8 mouse cellular contexts compared by ENCODE assay signal in the genomic region with DNA sequence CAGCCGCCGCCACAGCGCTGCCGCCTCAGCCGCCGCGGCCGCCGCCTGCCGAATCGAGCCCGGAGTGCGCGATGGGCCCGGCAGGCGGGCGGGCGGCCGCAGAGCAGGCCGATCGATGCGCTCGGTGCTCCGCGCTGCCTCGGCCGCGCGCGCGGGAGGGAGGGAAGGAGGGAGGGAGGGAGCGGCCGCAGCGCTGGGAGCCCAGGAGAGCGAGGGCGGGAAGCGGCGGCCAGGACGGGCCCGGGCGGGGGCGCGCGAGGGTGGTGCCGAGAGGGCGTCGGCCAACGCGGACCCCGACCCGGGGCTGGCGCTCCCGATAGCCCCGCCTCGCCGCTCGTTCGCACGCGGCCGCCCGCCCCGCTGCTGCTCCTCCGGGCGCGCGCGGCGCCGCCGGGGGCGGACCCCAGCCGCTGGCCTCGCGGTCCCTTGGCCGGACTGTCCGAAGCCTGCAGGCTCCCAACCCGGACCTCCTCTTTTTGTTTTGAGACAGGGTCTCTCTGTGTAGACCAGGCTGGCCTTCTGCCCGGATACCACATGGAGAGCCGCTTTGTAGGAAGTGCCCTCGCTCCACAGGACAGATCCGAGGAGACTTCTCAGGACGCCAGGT. TPM values are rescaled to one million over a fixed set of nuclear protein-coding genes. Genes with fewer than 3 reads are reported as not detected.
DNase-seq lines count a peak whose midpoint lies in the region; ATAC-seq and TF ChIP-seq lines count a peak whose summit lies in the region.

TSS of gene Kras (minus strand) at position 55 of the 607 bp plus-strand sequence.

- peak within 1 kb of the TSS; percentile 77 for H3K4me2 ChIP-seq in embryonic facial prominence, embryonic 15.5 days (replicated peaks)
- H3K4me2 ChIP-seq in kidney, embryonic 14.5 days (replicated peaks; ENCODE audit: low read depth, low read length), result peak within 1 kb of the TSS; percentile 74
- H3K4me2 ChIP-seq in limb, embryonic 15.5 days, result peak within 1 kb of the TSS; percentile 66

- H3K4me3 ChIP-seq in bone marrow, adult 2 months (replicated peaks; ENCODE audit: control insufficient read depth, low read depth, low read length), result peak within 1 kb of the TSS; percentile 82
- H3K4me3 ChIP-seq in embryonic facial prominence, embryonic 15.5 days (replicated peaks), result peak within 1 kb of the TSS; percentile 87
- peak within 1 kb of the TSS; percentile 95 for H3K4me3 ChIP-seq in kidney, embryonic 14.5 days (ENCODE audit: low read length)
- H3K4me3 ChIP-seq in limb, embryonic 15.5 days, result peak within 1 kb of the TSS; percentile 86

- 2% methylated on average over 77 of the region's 83 CpGs for WGBS in bone marrow, adult 2 months
- WGBS in embryonic facial prominence, embryonic 15.5 days, result under 1% methylated on average over 62 of the region's 83 CpGs
- WGBS in kidney, embryonic 14.5 days, result under 1% methylated on average over 37 of the region's 83 CpGs
- 0% methylated on average over 44 of the region's 83 CpGs for WGBS in limb, embryonic 15.5 days

- peaks cover 3% of the 10 kb centered on the region; the same call in 1 of the 2 replicates for H3K36me3 ChIP-seq in embryonic facial prominence, embryonic 15.5 days
- peaks cover 7% of the 10 kb centered on the region; the same call in 1 of the 2 replicates for H3K36me3 ChIP-seq in kidney, embryonic 14.5 days (ENCODE audit: control insufficient read depth, insufficient read depth, low read length)
- peaks cover 3% of the 10 kb centered on the region; the same call in 1 of the 2 replicates for H3K36me3 ChIP-seq in limb, embryonic 15.5 days

- H3K9me3 ChIP-seq in embryonic facial prominence, embryonic 15.5 days (replicated peaks), result no peaks in the 10 kb centered on the region
- no peaks in the 10 kb centered on the region for H3K9me3 ChIP-seq in kidney, embryonic 14.5 days (ENCODE audit: control insufficient read depth, low read length)
- no peaks in the 10 kb centered on the region for H3K9me3 ChIP-seq in limb, embryonic 15.5 days

- no peak for TF ChIP-seq CTCF in bone marrow, adult 2 months (IDR thresholded peaks at IDR 0.05; ENCODE audit: control insufficient read depth, insufficient read depth, low read length)

- peak within 1 kb of the TSS; percentile 87 for H3K9ac ChIP-seq in embryonic facial prominence, embryonic 15.5 days
- peak within 1 kb of the TSS; percentile 95 for H3K9ac ChIP-seq in kidney, embryonic 14.5 days (ENCODE audit: low read depth, low read length)
- peak within 1 kb of the TSS; percentile 96 for H3K9ac ChIP-seq in limb, embryonic 15.5 days

- H3K27ac ChIP-seq in bone marrow, adult 2 months (ENCODE audit: control insufficient read depth, insufficient read depth, low read depth, low read length, poor library complexity), result peak within 1 kb of the TSS; percentile 98
- H3K27ac ChIP-seq in embryonic facial prominence, embryonic 15.5 days (replicated peaks), result peak within 1 kb of the TSS; percentile 89
- peak within 1 kb of the TSS; percentile 69 for H3K27ac ChIP-seq in kidney, embryonic 14.5 days (ENCODE audit: low read depth, low read length)
- peak within 1 kb of the TSS; percentile 88 for H3K27ac ChIP-seq in limb, embryonic 15.5 days

- peak; percentile 70; the same call in 1 of the 2 replicates for TF ChIP-seq POLR2A in bone marrow, adult 2 months (IDR thresholded peaks at IDR 0.05; ENCODE audit: borderline replicate concordance, control insufficient read depth, low read depth, low read length)

- ATAC-seq in embryonic facial prominence, embryonic 15.5 days (ENCODE audit: insufficient number of reproducible peaks, low FRiP score, low TSS enrichment, low read depth), result peak; percentile 96
- ATAC-seq in kidney, embryonic 14.5 days (ENCODE audit: low FRiP score, low TSS enrichment), result peak; percentile 97
- ATAC-seq in limb, embryonic 15.5 days (ENCODE audit: insufficient number of reproducible peaks, low FRiP score, low TSS enrichment, low read depth), result peak; percentile 92

- H3K27me3 ChIP-seq in embryonic facial prominence, embryonic 15.5 days, result no peaks in the 10 kb centered on the region
- H3K27me3 ChIP-seq in kidney, embryonic 14.5 days (ENCODE audit: control insufficient read depth, insufficient read depth, low read length), result no peaks in the 10 kb centered on the region
- H3K27me3 ChIP-seq in limb, embryonic 15.5 days, result no peaks in the 10 kb centered on the region

- peak; percentile 91 for DNase-seq in 416B (ENCODE audit: low read depth)
- peak; percentile 92 for DNase-seq in heart, adult 9 months (ENCODE audit: low spot score in 2 of 2)
- peak; percentile 73 to 83 for DNase-seq in monocyte, adult 2 months (ENCODE audit: low read depth in 1 of 2, low spot score in 2 of 2)
- DNase-seq in spleen, postnatal 36 days (ENCODE audit: low spot score in 2 of 2), result peak; percentile 85 to 88

- peaks cover 4% of the 10 kb centered on the region; the same call in 1 of the 2 replicates for H3K4me1 ChIP-seq in bone marrow, adult 2 months (ENCODE audit: control insufficient read depth, insufficient read depth, low read length)
- peaks cover 15% of the 10 kb centered on the region for H3K4me1 ChIP-seq in embryonic facial prominence, embryonic 15.5 days
- peaks cover 9% of the 10 kb centered on the region; the same call in 1 of the 2 replicates for H3K4me1 ChIP-seq in kidney, embryonic 14.5 days (ENCODE audit: control insufficient read depth, insufficient read depth, low read length)
- H3K4me1 ChIP-seq in limb, embryonic 15.5 days, result peaks cover 13% of the 10 kb centered on the region

RNA-seq across cellular contexts. Expression of gene Kras, which starts in this region (rescaled TPM):
- 29.6 and 37.4 TPM in 2 replicates for polyA plus RNA-seq in bone marrow, adult 2 months (2011; ENCODE audit: insufficient read depth, insufficient read length, low replicate concordance, missing spikeins)
- polyA plus RNA-seq in embryonic facial prominence, embryonic 15.5 days (2015; fragmentation: Nextera tagmentation; extraction: Ambion mirVana), result 65.5 and 70.7 TPM in 2 replicates
- polyA plus RNA-seq in kidney, embryonic 14.5 days (2014; fragmentation: Nextera tagmentation; extraction: Ambion mirVana), result 79.4 and 97.9 TPM in 2 replicates
- 64.6 and 65.4 TPM in 2 replicates for polyA plus RNA-seq in limb, embryonic 15.5 days (2015; fragmentation: Nextera tagmentation; extraction: Ambion mirVana)

Comparison
In these comparisons a context has a peak if more than half of its experiments do, and no peak if none do; other contexts are left out.
1. Peak in every context shown above with its lines: DNase-seq, ATAC-seq, H3K4me3 ChIP-seq and H3K27ac ChIP-seq.